In the genomic region with DNA sequence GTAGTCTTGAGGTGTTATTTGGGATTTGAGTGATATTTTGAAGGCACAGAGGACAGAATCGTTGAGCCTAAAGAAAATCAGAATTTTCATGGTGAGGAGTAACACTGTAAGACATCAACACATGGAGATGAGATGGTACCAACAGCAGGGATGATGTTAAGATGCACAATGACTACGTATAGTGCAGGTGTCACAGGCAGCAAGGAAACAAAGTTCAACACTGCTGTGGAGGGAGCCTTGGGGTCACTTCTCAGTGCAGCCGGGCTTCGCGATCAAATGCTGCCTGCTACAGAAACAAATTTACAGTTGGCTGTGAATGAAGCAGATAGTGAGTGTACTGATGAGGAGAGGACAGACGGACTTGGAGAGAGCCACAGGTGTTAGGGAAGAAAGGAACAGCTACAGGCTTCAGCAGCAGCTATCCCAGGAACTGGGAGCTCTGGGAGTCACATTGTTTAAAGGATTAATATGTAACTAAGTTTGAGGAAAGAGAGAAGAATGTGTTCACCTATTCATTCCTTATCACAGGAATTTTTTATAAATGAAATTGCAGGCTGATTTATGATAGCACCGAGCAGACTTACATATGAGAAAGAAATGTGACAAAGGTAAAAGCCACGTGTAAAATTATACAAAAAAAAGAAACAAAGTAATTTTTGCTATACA, we compare ENCODE assay signal across 25 mouse cellular contexts. TPM values are rescaled to one million over a fixed set of nuclear protein-coding genes. Genes with fewer than 3 reads are reported as not detected.
DNase-seq lines count a peak whose midpoint lies in the region; ATAC-seq and TF ChIP-seq lines count a peak whose summit lies in the region.
"Had no signal": no experiment of that assay in that cellular context is flagged by ENCODE, and none has a peak within 500 bp of the region (broad histone marks: within the 10 kb centered on the region; RNA-seq: fewer than 3 reads in every experiment).

No protein-coding gene starts in this region.

- no peak for TF ChIP-seq CTCF in small intestine, adult 2 months (IDR thresholded peaks at IDR 0.05; ENCODE audit: extremely low read depth, insufficient read length, insufficient replicate concordance, low read depth, low read length)
- no peak for TF ChIP-seq CTCF in stomach, postnatal 0 days (IDR thresholded peaks at IDR 0.05; ENCODE audit: low read depth)

- no peak overlapping the region for H3K4me3 ChIP-seq in intestine, embryonic 16.5 days (ENCODE audit: low read length)
- H3K4me3 ChIP-seq in small intestine, adult 2 months (ENCODE audit: low read depth, low read length), result no peak overlapping the region; the same call in 1 of the 2 replicates
- no peak overlapping the region for H3K4me3 ChIP-seq in stomach, postnatal 0 days (ENCODE audit: low read depth, low read length)
- H3K4me3 ChIP-seq: embryonic facial prominence, embryonic 12.5 days; embryonic facial prominence, embryonic 15.5 days; heart, embryonic 13.5 days had no signal

- WGBS in intestine, embryonic 16.5 days, result 55% methylated on average over 8 of the region's 8 CpGs
- WGBS in small intestine, adult 2 months, result 22% methylated on average over 8 of the region's 8 CpGs
- WGBS in stomach, postnatal 0 days, result 50% methylated on average over 8 of the region's 8 CpGs

- ATAC-seq in intestine, embryonic 16.5 days, result peak; percentile 86
- ATAC-seq in stomach, postnatal 0 days (ENCODE audit: low FRiP score, low TSS enrichment), result peak; percentile 58
- ATAC-seq: forebrain, embryonic 14.5 days; forebrain, postnatal 0 days; hindbrain, postnatal 0 days; inflammation-experienced regulatory T-cells, adult 6 months had no signal

- no peak for TF ChIP-seq EP300 in stomach, postnatal 0 days (optimal IDR thresholded peaks at IDR 0.05)

- H3K27me3 ChIP-seq in intestine, embryonic 16.5 days (replicated peaks; ENCODE audit: control insufficient read depth, insufficient read depth, low read length), result no peaks in the 10 kb centered on the region
- H3K27me3 ChIP-seq in small intestine, adult 2 months (ENCODE audit: control insufficient read depth, insufficient read depth, low read length), result no peaks in the 10 kb centered on the region
- no peaks in the 10 kb centered on the region for H3K27me3 ChIP-seq in stomach, postnatal 0 days (ENCODE audit: control insufficient read depth, insufficient read depth, low read length)
- H3K27me3 ChIP-seq: embryonic facial prominence, embryonic 12.5 days; embryonic facial prominence, embryonic 15.5 days; heart, embryonic 13.5 days had no signal

- peak overlapping the region; percentile 58 for H3K27ac ChIP-seq in intestine, embryonic 16.5 days (ENCODE audit: low read length)
- H3K27ac ChIP-seq in small intestine, adult 2 months (ENCODE audit: insufficient read depth, low read depth, low read length), result peak overlapping the region; percentile 75
- H3K27ac ChIP-seq in stomach, postnatal 0 days (replicated peaks), result no peak overlapping the region
- H3K27ac ChIP-seq: embryonic facial prominence, embryonic 12.5 days; embryonic facial prominence, embryonic 15.5 days; heart, embryonic 13.5 days; hindbrain, embryonic 14.5 days; hindbrain, postnatal 0 days had no signal

- H3K4me1 ChIP-seq in intestine, embryonic 16.5 days (ENCODE audit: control insufficient read depth, insufficient read depth, low read length), result no peaks in the 10 kb centered on the region
- peaks cover 5% of the 10 kb centered on the region; the same call in 1 of the 2 replicates for H3K4me1 ChIP-seq in small intestine, adult 2 months (ENCODE audit: control insufficient read depth, insufficient read depth, insufficient read length, low read length)
- H3K4me1 ChIP-seq in stomach, postnatal 0 days (replicated peaks; ENCODE audit: control insufficient read depth, insufficient read depth), result no peaks in the 10 kb centered on the region
- H3K4me1 ChIP-seq: embryonic facial prominence, embryonic 12.5 days; embryonic facial prominence, embryonic 15.5 days had no signal

- H3K9ac ChIP-seq in intestine, embryonic 16.5 days (ENCODE audit: low read depth, low read length), result no peak overlapping the region
- no peak overlapping the region for H3K9ac ChIP-seq in stomach, postnatal 0 days (ENCODE audit: low read length)
- H3K9ac ChIP-seq: embryonic facial prominence, embryonic 12.5 days; embryonic facial prominence, embryonic 15.5 days; forebrain, postnatal 0 days; heart, embryonic 13.5 days; hindbrain, embryonic 14.5 days had no signal

- peak; percentile 33 for DNase-seq in testis, postnatal 14 days (ENCODE audit: low spot score)
- DNase-seq in testis, postnatal 10 days (ENCODE audit: low spot score), result no peak
- peak; percentile 32 for DNase-seq in stomach, postnatal 0 days (ENCODE audit: low spot score)
- DNase-seq in lung, adult 18-20 months, result no peak
- no peak for DNase-seq in heart, adult 8-10 months (ENCODE audit: low spot score)
- DNase-seq in gastrocnemius, postnatal 10 days, result no peak
- DNase-seq: adrenal gland, adult 8-10 months; adrenal gland, postnatal 25 days; B cell, adult 2 months; cerebellum, adult 2 months; cerebellum, adult 9-11 months; cerebellum, postnatal 25 days; forebrain, postnatal 0 days; gastrocnemius, postnatal 36 days; heart, postnatal 14 days; heart, postnatal 4 days had no signal

- no peaks in the 10 kb centered on the region for H3K9me3 ChIP-seq in intestine, embryonic 16.5 days (ENCODE audit: control insufficient read depth, low read length)
- H3K9me3 ChIP-seq in stomach, postnatal 0 days (ENCODE audit: control insufficient read depth, low read length), result no peaks in the 10 kb centered on the region
- H3K9me3 ChIP-seq: embryonic facial prominence, embryonic 12.5 days; embryonic facial prominence, embryonic 15.5 days; heart, embryonic 13.5 days had no signal

- no peaks in the 10 kb centered on the region for H3K36me3 ChIP-seq in intestine, embryonic 16.5 days (ENCODE audit: control insufficient read depth, insufficient read depth, low read length)
- no peaks in the 10 kb centered on the region for H3K36me3 ChIP-seq in small intestine, adult 2 months (ENCODE audit: control insufficient read depth, insufficient read depth, low read length)
- H3K36me3 ChIP-seq in stomach, postnatal 0 days (ENCODE audit: control insufficient read depth, insufficient read depth, low read length), result no peaks in the 10 kb centered on the region
- H3K36me3 ChIP-seq: embryonic facial prominence, embryonic 12.5 days; embryonic facial prominence, embryonic 15.5 days; heart, embryonic 13.5 days had no signal

- TF ChIP-seq POLR2A in small intestine, adult 2 months (IDR thresholded peaks at IDR 0.05; ENCODE audit: low read depth, low read length), result no peak

- H3K4me2 ChIP-seq in intestine, embryonic 16.5 days (ENCODE audit: low read depth, low read length), result no peak overlapping the region; the same call in 1 of the 2 replicates
- H3K4me2 ChIP-seq in stomach, postnatal 0 days (replicated peaks; ENCODE audit: low read depth), result no peak overlapping the region
- H3K4me2 ChIP-seq: embryonic facial prominence, embryonic 12.5 days; embryonic facial prominence, embryonic 15.5 days; hindbrain, embryonic 14.5 days had no signal

RNA-seq across cellular contexts. Expression of gene Ramac, which starts 23.9 kb away (rescaled TPM):
- polyA plus RNA-seq in intestine, embryonic 16.5 days (2015; fragmentation: Nextera tagmentation; extraction: Ambion mirVana), result 125 and 135 TPM in 2 replicates
- polyA plus RNA-seq in small intestine, adult 2 months (2012; rRNA removed), result 1.3 and 3.7 TPM in 2 replicates
- 128 and 134 TPM in 2 replicates for polyA plus RNA-seq in stomach, postnatal 0 days (2015; fragmentation: Nextera tagmentation; extraction: Ambion mirVana)
- 10 to 100 TPM; 24.8 to 28.8 (median 25.8) TPM for total RNA-seq in heart, adult 8-10 months (2022)
- total RNA-seq in gastrocnemius, postnatal 10 days (2021), result 10 to 100 TPM; 26.7 to 27.9 TPM

RNA-seq across cellular contexts. Expression of gene Homer2, which starts 31.5 kb away (rescaled TPM):
- 43.6 TPM in 2 replicates for polyA plus RNA-seq in intestine, embryonic 16.5 days (2015; fragmentation: Nextera tagmentation; extraction: Ambion mirVana)
- polyA plus RNA-seq in small intestine, adult 2 months (2012; rRNA removed), result 11.2 and 20.2 TPM in 2 replicates
- polyA plus RNA-seq in stomach, postnatal 0 days (2015; fragmentation: Nextera tagmentation; extraction: Ambion mirVana), result 47.4 and 48.4 TPM in 2 replicates
- total RNA-seq in heart, adult 8-10 months (2022), result 100 to 1,000 TPM in 2 of 4 experiments, 10 to 100 TPM in 2; 87.9 to 110 (median 104) TPM
- total RNA-seq in gastrocnemius, postnatal 10 days (2021), result 10 to 100 TPM; 26.1 to 26.3 TPM

RNA-seq across cellular contexts. Expression of gene 3110040N11Rik, which starts 50.4 kb away (rescaled TPM):
- polyA plus RNA-seq in intestine, embryonic 16.5 days (2015; fragmentation: Nextera tagmentation; extraction: Ambion mirVana), result 56.3 and 59.6 TPM in 2 replicates
- polyA plus RNA-seq in small intestine, adult 2 months (2012; rRNA removed), result 17.0 and 23.4 TPM in 2 replicates
- polyA plus RNA-seq in stomach, postnatal 0 days (2015; fragmentation: Nextera tagmentation; extraction: Ambion mirVana), result 46.2 and 46.7 TPM in 2 replicates
- total RNA-seq in heart, adult 8-10 months (2022), result 10 to 100 TPM; 29.1 to 34.0 (median 32.1) TPM
- total RNA-seq in gastrocnemius, postnatal 10 days (2021), result 10 to 100 TPM; 23.6 to 24.5 TPM

Comparison
In these comparisons a context has a peak if more than half of its experiments do, and no peak if none do; other contexts are left out.
1. DNase-seq: peak in testis, postnatal 14 days (single experiment) and stomach, postnatal 0 days (single experiment); none in testis, postnatal 10 days (single experiment), lung, adult 18-20 months (0 of 2), heart, adult 8-10 months (single experiment) and gastrocnemius, postnatal 10 days (single experiment).
2. RNA of gene Ramac, which starts 23.9 kb away (polyA plus RNA-seq): 125 to 135 TPM in intestine, embryonic 16.5 days and 128 to 134 TPM in stomach, postnatal 0 days; 1.3 to 3.7 TPM in small intestine, adult 2 months; every median in the first group is over 10 times any median in the second.